Mouse (Mus musculus): ENCODE results near the gene Numbl.
A peak's percentile ranks its signal among the peaks of the same experiment; 100 is the strongest.

Gene Numbl

DNA sequence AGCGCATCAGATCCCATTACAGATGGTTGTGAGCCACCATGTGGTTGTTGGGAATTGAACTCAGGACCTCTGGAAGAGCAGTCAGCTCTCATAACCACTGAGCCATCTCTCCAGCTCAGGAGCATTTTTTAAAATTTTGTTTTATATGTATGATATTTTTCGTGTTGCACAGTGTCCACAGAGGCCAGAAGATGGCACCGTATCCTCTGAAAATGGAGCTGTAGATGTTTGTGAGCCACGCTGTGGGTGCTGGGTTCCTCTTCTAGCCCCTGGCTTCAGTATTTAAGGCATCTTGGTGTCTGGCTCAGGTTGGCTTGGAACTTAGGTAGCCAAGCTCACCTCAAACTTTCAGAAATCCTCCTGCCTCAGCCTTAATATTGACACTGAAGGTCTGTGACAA is 38.3 kb downstream of the Numbl start:
- no peak for DNase-seq

DNA sequence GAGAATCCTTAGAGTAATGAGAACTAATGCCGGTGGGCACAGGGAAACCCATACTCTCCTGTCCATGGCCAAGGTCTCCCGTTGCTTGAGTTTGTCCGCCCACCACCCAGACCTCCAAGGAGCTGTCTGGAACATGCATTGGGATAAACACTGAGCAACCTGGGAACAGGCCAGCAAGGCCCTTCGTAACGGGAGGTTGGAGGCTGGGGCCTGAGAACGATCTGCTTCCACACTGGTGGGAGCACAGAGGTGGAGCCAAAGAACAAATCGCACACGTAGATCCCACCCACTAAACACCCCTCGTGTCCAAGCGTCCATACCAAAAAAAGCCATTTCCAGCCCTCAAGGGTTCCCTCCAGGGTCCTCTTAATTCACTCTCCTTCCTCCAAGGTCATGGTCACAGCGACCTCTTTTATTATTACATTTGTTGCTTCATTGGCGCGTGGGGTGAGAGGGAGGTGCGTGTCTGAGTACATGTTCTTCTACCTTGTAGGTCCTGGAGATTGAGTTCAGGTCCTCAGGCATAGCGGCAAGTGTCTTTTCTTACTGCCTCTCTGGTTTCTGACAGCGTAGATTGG is 39.9 kb downstream of the Numbl start:
- DNase-seq: no peak

- DNase-seq: no peak
Observed at GRCm38 (mm10) chr7:27298816-27299215, 40.6 kb downstream of the Numbl start.

DNA sequence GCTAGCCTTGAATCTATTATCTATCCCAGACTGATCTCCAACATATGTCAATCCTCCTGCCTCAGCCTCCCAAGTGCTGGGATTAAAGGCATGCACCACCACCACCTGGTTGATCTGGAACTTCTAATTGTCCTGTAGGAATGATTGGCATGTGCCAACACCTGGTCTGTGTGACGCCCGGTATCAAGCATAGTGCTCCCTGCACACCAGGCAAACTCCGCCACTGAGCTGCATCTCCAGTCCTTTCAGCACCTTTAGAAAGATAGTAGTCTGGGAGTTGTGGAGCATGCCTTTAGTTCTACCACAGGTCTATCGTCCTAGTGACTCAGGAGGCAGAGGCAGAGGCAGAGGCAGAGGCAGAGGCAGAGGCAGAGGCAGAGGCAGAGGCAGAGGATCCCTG is 42.1 kb downstream of the Numbl start:
- no peak for DNase-seq

- no peak for DNase-seq
Observed at GRCm38 (mm10) chr7:27300801-27301200, 42.6 kb downstream of the Numbl start.

GRCm38 (mm10) chr7:27302172-27302571 is 43.9 kb downstream of the Numbl start:
- peak; percentile 86 to 89 for DNase-seq

DNA sequence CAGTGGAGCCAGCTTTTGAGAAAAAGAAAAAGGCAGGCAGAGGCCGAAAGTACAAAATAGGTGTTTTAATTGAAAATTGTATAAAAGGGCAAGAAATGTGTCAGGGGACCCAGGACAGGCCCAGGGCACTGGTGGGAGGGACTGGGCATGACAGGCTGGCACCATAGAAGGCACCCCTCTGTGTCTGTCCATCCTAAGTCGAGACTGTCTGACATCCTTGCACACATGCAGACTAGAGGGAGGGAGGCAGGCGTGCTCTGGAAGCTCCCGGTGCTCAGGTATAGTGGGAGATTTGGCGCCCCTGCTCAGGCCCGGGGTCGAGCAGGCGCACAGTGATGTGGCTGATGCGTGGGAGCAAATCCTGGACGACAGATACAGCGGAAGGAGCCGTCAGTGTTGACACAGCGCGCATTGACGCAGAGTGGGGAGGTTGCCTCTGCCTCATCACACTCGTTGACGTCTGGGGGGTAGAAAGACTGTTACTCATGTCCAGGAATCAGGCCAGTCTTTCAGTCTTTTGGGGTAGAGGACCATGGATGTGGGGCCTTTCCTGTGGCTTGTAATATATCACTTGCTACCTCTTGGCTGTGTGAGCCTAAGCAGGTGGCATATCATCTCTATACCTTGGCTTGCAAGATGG is 47.0 kb downstream of the Numbl start:
- no peak for DNase-seq

GRCm38 (mm10) chr7:27306161-27307160 is 48.2 kb downstream of the Numbl start:
- DNase-seq: peak; percentile 71 to 77

DNA sequence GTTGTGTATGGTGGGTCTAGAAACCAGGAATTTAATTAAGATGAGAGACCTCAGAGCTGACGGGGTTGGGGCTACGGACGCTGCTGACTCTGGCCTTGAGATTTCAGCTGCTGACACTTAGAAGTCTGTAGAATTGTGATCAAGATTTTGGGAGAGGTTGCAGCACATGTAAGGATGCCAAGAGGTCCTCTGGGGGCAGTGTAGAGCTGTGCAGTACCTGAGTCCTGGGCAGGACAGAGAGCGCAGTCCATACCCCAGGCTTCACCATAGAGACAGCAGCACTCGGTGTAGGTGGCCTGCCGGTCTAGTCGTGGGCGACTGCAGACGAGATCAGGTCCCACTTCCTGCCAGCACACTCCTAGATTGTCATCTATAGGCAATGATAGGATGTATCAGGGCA is 49.3 kb downstream of the Numbl start:
- peak in 1 of 2 experiments; percentile 54 for DNase-seq

DNA sequence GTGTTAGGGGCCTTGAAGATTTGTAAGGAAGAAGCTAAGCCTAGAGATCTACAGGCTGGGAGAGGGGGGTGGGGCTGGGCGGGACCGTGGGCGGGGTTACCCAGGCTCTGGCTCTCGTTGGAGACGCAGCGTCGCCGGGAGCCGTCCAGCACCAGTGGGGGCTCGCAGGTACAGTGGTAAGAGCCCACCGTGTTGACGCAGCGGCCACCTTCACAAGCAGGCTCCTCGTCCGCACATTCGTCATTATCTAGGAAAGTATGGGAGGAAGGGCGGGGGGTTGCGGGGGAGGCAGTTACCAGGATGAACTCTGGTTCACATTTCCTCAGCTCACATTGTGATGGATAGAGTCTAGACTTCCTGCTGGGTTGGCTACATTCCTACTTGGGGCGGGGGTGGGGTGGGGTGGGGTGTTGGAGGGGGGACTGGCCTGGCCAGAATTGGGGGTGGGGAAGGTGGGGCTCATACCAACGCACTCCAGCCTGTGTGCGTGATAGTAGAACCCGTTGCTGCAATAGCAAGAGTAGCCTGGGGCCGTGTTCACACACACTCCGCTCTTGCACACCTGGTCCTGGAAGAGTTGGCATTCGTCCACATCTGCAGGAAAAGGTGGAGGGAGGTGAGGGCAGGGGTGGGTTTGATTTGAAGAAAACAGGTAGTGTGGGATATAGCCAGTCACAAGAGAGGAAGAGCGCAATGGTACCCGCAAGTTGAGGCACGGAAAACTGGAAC is 50.8 kb downstream of the Numbl start:
- peak; percentile 69 to 78 for DNase-seq

DNA sequence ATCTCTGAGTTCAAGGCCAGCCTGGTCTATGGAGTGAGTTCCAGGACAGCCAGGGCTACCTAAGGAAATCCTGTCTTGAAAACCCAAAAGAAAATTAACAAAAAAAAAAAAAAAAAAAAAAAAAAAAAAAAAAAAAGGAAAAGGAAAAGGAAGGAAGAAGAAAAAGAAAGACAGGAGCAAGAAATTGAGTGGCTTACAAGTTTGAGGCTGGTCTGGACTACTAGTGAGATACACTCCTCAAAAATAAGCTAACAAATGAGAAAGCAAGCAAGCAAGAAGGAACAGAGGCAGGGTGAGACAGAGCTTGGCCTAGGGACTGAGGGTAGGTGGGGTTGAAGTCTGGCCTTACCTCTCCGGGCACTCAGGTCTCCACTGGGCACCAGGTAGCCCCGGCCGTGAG is 51.6 kb downstream of the Numbl start:
- no peak for DNase-seq

DNA sequence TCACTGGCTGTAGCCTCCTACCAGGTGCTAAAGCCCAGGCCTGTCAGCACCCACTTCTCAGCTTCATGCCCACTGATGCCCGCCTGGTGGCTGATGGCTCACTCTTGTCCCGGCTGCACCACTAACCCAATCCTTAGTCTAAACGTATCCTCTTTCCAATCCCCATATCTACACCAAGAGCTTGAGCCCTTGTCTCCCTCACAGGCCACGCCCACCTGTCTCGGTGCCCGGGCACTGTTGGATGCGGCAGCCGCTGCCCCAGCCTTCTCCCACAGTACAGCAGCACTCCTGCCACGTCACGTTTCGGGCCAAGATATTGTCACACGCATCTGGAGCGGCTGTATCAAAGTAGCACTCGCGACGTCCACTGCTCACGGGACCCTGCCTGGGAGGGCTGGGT is 52.1 kb downstream of the Numbl start:
- DNase-seq: peak; percentile 70 to 77

DNA sequence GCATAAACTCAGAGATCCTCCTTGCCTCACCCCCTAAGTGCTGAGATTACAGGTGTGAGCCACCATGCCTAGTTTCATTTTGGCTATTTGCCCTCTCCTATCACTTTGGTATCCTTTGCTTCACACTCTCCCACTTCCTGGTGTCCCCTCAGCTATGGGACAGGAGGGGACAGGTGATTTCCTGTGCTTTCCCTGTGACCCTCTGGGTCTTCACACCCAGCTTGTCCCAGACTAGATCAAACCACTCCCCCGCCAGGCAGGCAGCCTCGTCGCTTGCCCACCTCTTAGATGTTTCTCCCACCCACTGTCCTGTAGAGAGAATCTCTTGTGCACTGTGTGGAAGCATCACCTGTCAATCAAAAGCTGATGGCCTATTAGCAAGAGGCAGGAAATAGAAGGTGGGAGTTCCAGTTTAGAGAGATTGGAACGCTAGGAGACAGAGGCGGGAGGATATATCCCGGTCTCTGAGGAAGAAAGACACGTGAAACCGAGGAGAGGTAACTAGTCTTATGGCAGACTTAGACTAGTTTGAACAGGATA is 52.8 kb downstream of the Numbl start:
- no peak for DNase-seq

- DNase-seq: no peak
Observed at GRCm38 (mm10) chr7:27311651-27312284, 53.5 kb downstream of the Numbl start.

DNA sequence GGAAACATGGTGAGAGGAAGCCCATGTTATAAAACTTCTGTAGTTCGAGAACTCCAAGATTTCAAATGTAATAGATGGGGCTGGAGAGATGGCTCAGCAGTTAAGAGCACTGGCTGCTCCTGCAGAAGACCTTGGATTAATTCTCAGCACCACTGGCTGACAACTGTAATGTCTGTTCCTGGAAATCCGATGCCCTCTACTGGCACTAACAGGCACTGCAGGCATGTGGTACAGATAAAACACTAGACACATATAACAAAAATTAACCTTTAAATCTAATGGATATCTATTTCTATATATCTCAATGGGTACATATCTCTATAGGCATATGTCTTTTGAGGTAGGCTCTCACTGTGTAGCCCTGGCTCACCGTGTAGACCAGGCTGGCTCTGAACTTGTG is 56.2 kb downstream of the Numbl start:
- DNase-seq: no peak

GRCm38 (mm10) chr7:27315958-27316357 is 57.7 kb downstream of the Numbl start:
- DNase-seq: peak; percentile 33 to 57

DNA sequence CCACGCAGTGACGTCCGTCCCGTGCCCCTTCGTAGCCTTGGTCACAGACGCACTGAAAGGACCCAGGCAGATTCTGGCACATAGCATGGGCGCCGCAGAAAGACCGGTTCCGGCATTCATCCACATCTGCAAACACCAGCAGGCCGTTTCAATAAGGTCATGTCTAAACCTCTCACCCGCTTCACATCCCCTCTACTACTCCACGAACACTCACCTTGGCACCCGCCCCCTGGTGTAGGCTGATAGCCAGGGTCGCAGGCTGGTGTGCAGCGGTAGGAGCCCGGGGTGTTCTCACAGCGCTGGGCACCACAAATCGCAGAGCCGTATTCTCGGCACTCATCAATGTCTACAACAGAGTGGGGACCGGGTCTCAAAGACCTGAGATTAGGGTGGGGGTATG is 61.2 kb downstream of the Numbl start:
- no peak for DNase-seq

DNA sequence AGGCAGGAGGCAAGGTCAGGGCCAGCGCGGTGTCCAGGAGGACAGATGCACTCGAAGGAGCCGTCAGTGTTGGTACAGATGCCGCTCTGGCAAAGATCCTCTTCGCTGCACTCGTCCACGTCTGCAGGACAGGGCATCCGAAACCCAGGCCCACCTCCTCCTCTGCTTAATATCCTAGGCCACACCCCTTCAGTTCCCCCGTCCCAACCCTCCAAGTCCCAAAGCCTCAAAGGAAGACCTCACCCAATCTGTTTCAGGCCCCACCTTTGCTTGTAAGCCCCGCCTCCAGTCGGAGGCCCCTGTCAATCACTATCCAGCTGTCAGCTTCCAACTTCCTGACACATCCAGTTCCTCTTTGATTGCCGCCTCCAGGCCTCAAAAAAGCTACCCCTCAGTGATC is 64.1 kb downstream of the Numbl start:
- no peak for DNase-seq

DNA sequence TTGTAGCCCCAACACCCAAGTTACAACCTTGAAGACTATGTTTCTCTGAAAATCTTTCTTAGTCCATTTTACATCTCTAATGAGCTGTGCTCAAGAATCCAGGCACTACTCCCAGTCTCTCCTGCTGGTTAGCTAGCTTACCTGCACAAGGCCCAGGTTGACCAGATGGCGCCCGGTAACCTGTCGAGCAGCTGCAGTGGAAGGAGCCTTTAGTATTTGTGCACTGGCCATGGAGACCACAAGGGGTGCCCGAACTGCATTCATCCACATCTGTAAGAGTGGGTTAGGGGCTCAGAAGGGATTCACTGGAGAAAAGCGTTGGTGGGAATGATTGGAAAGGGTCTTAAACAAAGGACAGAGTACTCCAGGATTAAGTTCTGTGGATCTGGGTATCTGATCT is 64.8 kb downstream of the Numbl start:
- no peak for DNase-seq

GRCm38 (mm10) chr7:27324161-27324560 is 65.9 kb downstream of the Numbl start:
- DNase-seq: no peak

DNA sequence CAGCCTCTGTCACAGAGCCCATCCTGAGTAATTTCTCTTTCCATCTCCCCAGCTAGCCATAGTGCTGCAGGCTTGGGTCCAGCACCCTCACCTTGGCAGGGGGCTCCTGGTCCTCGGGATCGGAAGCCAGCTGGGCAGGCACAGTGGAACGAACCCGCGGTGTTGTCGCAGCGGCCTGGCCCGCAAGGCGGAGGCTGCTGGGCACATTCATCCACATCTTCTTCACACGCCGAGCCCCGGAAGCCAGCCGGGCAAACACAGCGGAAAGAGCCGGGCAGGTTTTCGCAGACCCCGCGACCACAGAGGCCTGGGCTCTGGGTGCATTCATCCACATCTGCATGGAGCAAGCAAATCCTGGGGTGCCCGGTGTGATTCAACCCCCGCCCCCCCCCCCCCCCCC is 66.7 kb downstream of the Numbl start:
- no peak for DNase-seq

GRCm38 (mm10) chr7:27325697-27326096 is 67.5 kb downstream of the Numbl start:
- DNase-seq: peak; percentile 84 to 89
